Mouse (Mus musculus) stomach, embryonic 14.5 days (tissue): ENCODE measurements around the gene Yif1a. TPM values are rescaled to one million over a fixed set of nuclear protein-coding genes. Genes with fewer than 3 reads are reported as not detected.

ENCODE experiments used
- ATAC-seq: fragments of 200-750 bp; cut with Nextera tagmentation; 2 replicates; pipeline ENCODE4 v1.8.0; 2017; ENCODE audit warnings: low read depth, moderate TSS enrichment; ENCODE audit not compliant: insufficient number of reproducible peaks, insufficient read depth, low FRiP score
- H3K27ac ChIP-seq: fragments of 300-500 bp; sonication (generic); 2 replicates; pipeline ENCODE4 v1.5.1; 2014; ENCODE audit warnings: mild to moderate bottlenecking, low read length, moderate library complexity, mixed read lengths
- H3K27me3 ChIP-seq: fragments of 300-500 bp; sonication (generic); 2 replicates; pipeline ENCODE4 v1.6.1; 2014; ENCODE audit warnings: low read length, control low read depth, mixed read lengths; ENCODE audit not compliant: control insufficient read depth, insufficient read depth
- H3K36me3 ChIP-seq: fragments of 300-500 bp; sonication (generic); 2 replicates; pipeline ENCODE4 v1.6.1; 2014; ENCODE audit warnings: mild to moderate bottlenecking, control low read depth, low read length, moderate library complexity, mixed read lengths; ENCODE audit not compliant: control insufficient read depth, insufficient read depth
- H3K4me1 ChIP-seq: fragments of 300-500 bp; sonication (generic); 2 replicates; pipeline ENCODE4 v1.6.1; 2014; ENCODE audit warnings: low read length, control low read depth, mixed read lengths; ENCODE audit not compliant: control insufficient read depth, insufficient read depth
- H3K4me2 ChIP-seq: fragments of 300-500 bp; sonication (generic); replicated peaks from 2 replicates; pipeline ENCODE4 v1.6.1; 2014; ENCODE audit warnings: low read depth, low read length, control low read depth
- H3K4me3 ChIP-seq: fragments of 300-500 bp; sonication (generic); 2 replicates; pipeline ENCODE4 v1.5.1; 2014; ENCODE audit warnings: low read depth, low read length, control low read depth
- H3K9ac ChIP-seq: fragments of 300-500 bp; sonication (generic); replicated peaks from 2 replicates; pipeline ENCODE4 v1.6.1; 2014; ENCODE audit warnings: low read depth, mild to moderate bottlenecking, control low read depth, low read length, moderate library complexity, mixed read lengths
- H3K9me3 ChIP-seq: fragments of 300-500 bp; sonication (generic); 2 replicates; pipeline ENCODE4 v1.6.1; 2016; ENCODE audit warnings: low read depth, low read length, control low read depth; ENCODE audit not compliant: control insufficient read depth
- WGBS: fragments of 180-500 bp; shearing (Covaris S2); extraction: QIAGEN DNeasy Blood & Tissue Kit; methylation state at CpG from one replicate; pipeline ENCODE4 v1.1.7; 2014; 5-methylcytosine and 5-hydroxymethylcytosine counted together
- polyA plus RNA-seq: library from polyadenylated mRNA; unstranded; fragments of >200 nt; fragmentation: Nextera tagmentation; extraction: Ambion mirVana; gene quantifications from 2 replicates; pipeline ENCODE4 v1.2.1, GENCODE M21; 2014

The Yif1a gene
- polyA plus RNA-seq, 1 experiment from 2014 or later, result 112 TPM

- H3K4me2 ChIP-seq, result no peak overlapping the region
- no peak overlapping the region for H3K4me3 ChIP-seq
- H3K36me3 ChIP-seq, result peaks cover 7% of the 10 kb centered on the region; the same call in 1 of the 2 replicates
- H3K9me3 ChIP-seq, result no peaks in the 10 kb centered on the region
- H3K27me3 ChIP-seq, result 0 out of 2 replicates have a peak, but pooled peaks cover 8% of the 10 kb centered on the region
- 87% methylated on average over 6 of the region's 6 CpGs for WGBS
- no peak overlapping the region for H3K9ac ChIP-seq
- no peak overlapping the region for H3K27ac ChIP-seq
- ATAC-seq, result no peak
- H3K4me1 ChIP-seq, result peaks cover 10% of the 10 kb centered on the region; the same call in 1 of the 2 replicates
These were observed 39.0 kb upstream of the Yif1a start for GRCm38 (mm10) chr19:5049325-5049724.

- Histone ChIP-seq H3K9me3 (no peaks in the 10 kb centered on the region), H3K27ac (no peak within 1 kb of the TSS), H3K27me3 (0 out of 2 replicates have a peak, but pooled peaks cover 8% of the 10 kb centered on the region), H3K4me3 (peak within 1 kb of the TSS; percentile 24), H3K9ac (no peak within 1 kb of the TSS; the same call in 1 of the 2 replicates), H3K36me3 (peaks cover 7% of the 10 kb centered on the region; the same call in 1 of the 2 replicates), H3K4me1 (peaks cover 10% of the 10 kb centered on the region; the same call in 1 of the 2 replicates), H3K4me2 (peak within 1 kb of the TSS; percentile 49)
- peak; percentile 61 for ATAC-seq
- 15% methylated on average over 14 of the region's 14 CpGs for WGBS
These were observed 38.1 kb upstream of the Yif1a start, which contains the start of gene Rin1 for GRCm38 (mm10) chr19:5050047-5050905. Gene Rin1, plus strand, starts transcription at chr19:5050481.

GRCm38 (mm10) chr19:5051031-5051430 lies 37.3 kb upstream of the Yif1a start:
- ATAC-seq, result peak; percentile 43
- H3K4me1 ChIP-seq, result peaks cover 10% of the 10 kb centered on the region; the same call in 1 of the 2 replicates
- H3K9me3 ChIP-seq, result no peaks in the 10 kb centered on the region
- H3K36me3 ChIP-seq, result peaks cover 7% of the 10 kb centered on the region; the same call in 1 of the 2 replicates
- H3K4me3 ChIP-seq, result peak overlapping the region; percentile 24
- H3K27ac ChIP-seq, result no peak overlapping the region
- no peak overlapping the region; the same call in 1 of the 2 replicates for H3K9ac ChIP-seq
- 8% methylated on average over 17 of the region's 17 CpGs for WGBS
- 0 out of 2 replicates have a peak, but pooled peaks cover 8% of the 10 kb centered on the region for H3K27me3 ChIP-seq
- H3K4me2 ChIP-seq, result peak overlapping the region; percentile 49

GRCm38 (mm10) chr19:5051515-5051914 lies 36.8 kb upstream of the Yif1a start:
- Histone ChIP-seq H3K4me3 (peak overlapping the region; percentile 24; the same call in 1 of the 2 replicates), H3K27ac (no peak overlapping the region), H3K4me1 (peaks cover 10% of the 10 kb centered on the region; the same call in 1 of the 2 replicates), H3K9me3 (no peaks in the 10 kb centered on the region), H3K9ac (no peak overlapping the region), H3K27me3 (0 out of 2 replicates have a peak, but pooled peaks cover 8% of the 10 kb centered on the region), H3K36me3 (peaks cover 5% of the 10 kb centered on the region; the same call in 1 of the 2 replicates), H3K4me2 (peak overlapping the region; percentile 49)
- ATAC-seq, result no peak
- 58% methylated on average over 3 of the region's 3 CpGs for WGBS

GRCm38 (mm10) chr19:5052166-5052822 lies 36.0 kb upstream of the Yif1a start:
- Histone ChIP-seq H3K9ac (no peak overlapping the region), H3K4me2 (no peak overlapping the region)
- WGBS, result 46% methylated on average over 25 of the region's 25 CpGs

GRCm38 (mm10) chr19:5052853-5053252 lies 35.5 kb upstream of the Yif1a start:
- no peak overlapping the region for H3K4me3 ChIP-seq
- no peak for ATAC-seq
- H3K36me3 ChIP-seq, result 0 out of 2 replicates have a peak, but pooled peaks cover 3% of the 10 kb centered on the region
- no peak overlapping the region for H3K4me2 ChIP-seq
- H3K27me3 ChIP-seq, result 0 out of 2 replicates have a peak, but pooled peaks cover 8% of the 10 kb centered on the region
- WGBS, result 69% methylated on average over 17 of the region's 17 CpGs
- H3K27ac ChIP-seq, result no peak overlapping the region
- H3K9ac ChIP-seq, result no peak overlapping the region
- H3K4me1 ChIP-seq, result peaks cover 12% of the 10 kb centered on the region; the same call in 1 of the 2 replicates
- H3K9me3 ChIP-seq, result no peaks in the 10 kb centered on the region

More at GRCm38 (mm10) chr19:5052166-5052822, 36.0 kb upstream of the Yif1a start:
- no peak for ATAC-seq
- H3K27me3 ChIP-seq, result 0 out of 2 replicates have a peak, but pooled peaks cover 8% of the 10 kb centered on the region
- H3K36me3 ChIP-seq, result peaks cover 4% of the 10 kb centered on the region; the same call in 1 of the 2 replicates
- H3K4me1 ChIP-seq, result peaks cover 12% of the 10 kb centered on the region; the same call in 1 of the 2 replicates
- H3K27ac ChIP-seq, result no peak overlapping the region
- no peaks in the 10 kb centered on the region for H3K9me3 ChIP-seq
- H3K4me3 ChIP-seq, result no peak overlapping the region

- Histone ChIP-seq H3K4me2 (no peak overlapping the region), H3K27me3 (0 out of 2 replicates have a peak, but pooled peaks cover 8% of the 10 kb centered on the region), H3K27ac (no peak overlapping the region), H3K9ac (no peak overlapping the region), H3K4me3 (no peak overlapping the region), H3K36me3 (no peaks in the 10 kb centered on the region), H3K4me1 (peaks cover 18% of the 10 kb centered on the region), H3K9me3 (no peaks in the 10 kb centered on the region)
- WGBS, result 22% methylated on average over 9 of the region's 9 CpGs
- ATAC-seq, result no peak
These were observed 34.4 kb upstream of the Yif1a start for GRCm38 (mm10) chr19:5053909-5054308.

GRCm38 (mm10) chr19:5056251-5056650 lies 32.1 kb upstream of the Yif1a start:
- 6% methylated on average over 6 of the region's 6 CpGs for WGBS
- Histone ChIP-seq H3K36me3 (no peaks in the 10 kb centered on the region), H3K9me3 (no peaks in the 10 kb centered on the region), H3K4me3 (no peak overlapping the region), H3K4me2 (no peak overlapping the region), H3K27ac (no peak overlapping the region), H3K9ac (no peak overlapping the region), H3K27me3 (0 out of 2 replicates have a peak, but pooled peaks cover 8% of the 10 kb centered on the region), H3K4me1 (peaks cover 31% of the 10 kb centered on the region)
- peak; percentile 38; the same call in 1 of the 2 replicates for ATAC-seq
